Mouse (Mus musculus): ENCODE data around the gene Mrpl23. TPM values are rescaled to one million over a fixed set of nuclear protein-coding genes. Genes with fewer than 3 reads are reported as not detected.

Mrpl23 gene
- 4.7 TPM for polyA plus RNA-seq (2017; shearing (Covaris generic))

DNA sequence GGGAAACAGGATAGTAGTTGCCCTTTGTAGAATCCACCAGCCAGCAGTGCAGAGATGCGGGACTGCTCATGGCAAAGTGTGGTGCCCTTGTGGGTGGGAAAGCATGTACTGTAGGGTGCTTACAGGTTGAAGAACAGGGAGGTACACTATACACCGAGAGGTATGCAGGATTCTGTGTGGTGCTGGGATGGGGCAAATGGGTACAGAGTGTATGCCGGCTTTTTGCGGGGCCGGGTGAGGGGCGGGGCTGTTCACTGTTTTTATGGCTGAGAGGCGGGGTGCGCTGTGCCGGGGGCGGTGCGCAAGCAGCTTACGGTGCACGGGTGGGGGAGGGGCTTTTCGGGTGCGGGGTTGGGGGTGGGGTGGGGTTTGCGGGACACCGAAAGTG is at the start of gene Mrpl23:
TSS of gene Mrpl23 (plus strand) at position 16 of the 388 bp plus-strand sequence.

DNA sequence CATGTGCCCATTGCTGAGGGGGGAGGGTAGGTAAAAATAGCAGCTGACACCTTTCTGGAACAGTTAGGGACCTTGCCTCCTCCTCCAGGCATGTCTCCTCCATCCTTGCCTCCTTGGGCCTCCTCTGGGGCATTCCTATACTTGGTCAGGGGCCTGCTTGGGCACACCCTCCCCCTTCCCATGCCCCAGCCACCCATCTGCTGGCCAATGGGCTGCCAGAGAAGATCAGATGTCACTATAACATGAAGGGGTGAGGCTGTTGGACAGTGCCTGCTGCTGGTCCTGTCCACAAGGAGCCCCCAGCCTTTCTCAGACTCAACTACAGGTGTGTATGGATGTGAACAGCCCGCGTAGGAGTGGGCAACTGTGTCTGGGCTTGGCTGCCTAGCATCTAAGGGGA is 33.9 kb upstream of the Mrpl23 start, which contains the start of gene Tnnt3:
TSS of gene Tnnt3 (plus strand) at position 262 of the 400 bp plus-strand sequence.

Other genes with a start within 250 kb of the Mrpl23 start
- gene Krtap5-1, start 235.6 kb upstream of the Mrpl23 start, polyA plus RNA-seq (2017; shearing (Covaris generic)), result not detected
- not detected for gene Krtap5-4, start 229.1 kb upstream of the Mrpl23 start, polyA plus RNA-seq (2017; shearing (Covaris generic))
- gene Ifitm10, start 158.9 kb upstream of the Mrpl23 start, polyA plus RNA-seq (2017; shearing (Covaris generic)), result 4.2 TPM
- gene Gm49369, start 150.0 kb upstream of the Mrpl23 start, polyA plus RNA-seq (2017; shearing (Covaris generic)), result 2.0 TPM
- 438 TPM for gene Ctsd, start 144.6 kb upstream of the Mrpl23 start, polyA plus RNA-seq (2017; shearing (Covaris generic))
- not detected for gene Syt8, start 97.8 kb upstream of the Mrpl23 start, polyA plus RNA-seq (2017; shearing (Covaris generic))
- gene Tnni2, start 90.9 kb upstream of the Mrpl23 start, polyA plus RNA-seq (2017; shearing (Covaris generic)), result not detected
- gene Lsp1, start 71.9 kb upstream of the Mrpl23 start, polyA plus RNA-seq (2017; shearing (Covaris generic)), result 1,165 TPM
- 5.5 TPM for gene Tnnt3, start 33.9 kb upstream of the Mrpl23 start, polyA plus RNA-seq (2017; shearing (Covaris generic))
- gene Igf2, start 134.1 kb downstream of the Mrpl23 start, polyA plus RNA-seq (2017; shearing (Covaris generic)), result 0.55 TPM
- gene Gm49394, start 137.3 kb downstream of the Mrpl23 start, polyA plus RNA-seq (2017; shearing (Covaris generic)), result not detected
- not detected for gene Ins2, start 210.7 kb downstream of the Mrpl23 start, polyA plus RNA-seq (2017; shearing (Covaris generic))

Measured in CD4-positive, CD25-positive, alpha-beta regulatory T cell, adult 9 weeks (primary cell).